Mouse (Mus musculus) urinary bladder, postnatal 36 days (tissue): Measurements from ENCODE around the gene Fzd10.

Source experiments
- DNase-seq, 2 experiments: peaks; one replicate each; pipeline ENCODE4 v3.0.0; 2022; ENCODE audit warnings: low spot score in 2 of 2, mixed read lengths in 1 of 2

Fzd10 gene

GRCm38 (mm10) chr5:128600072-128601021 is at the start of gene Fzd10:
Gene Fzd10, plus strand, starts transcription at chr5:128600844.
- DNase-seq, result peak; percentile 56 to 66

DNA sequence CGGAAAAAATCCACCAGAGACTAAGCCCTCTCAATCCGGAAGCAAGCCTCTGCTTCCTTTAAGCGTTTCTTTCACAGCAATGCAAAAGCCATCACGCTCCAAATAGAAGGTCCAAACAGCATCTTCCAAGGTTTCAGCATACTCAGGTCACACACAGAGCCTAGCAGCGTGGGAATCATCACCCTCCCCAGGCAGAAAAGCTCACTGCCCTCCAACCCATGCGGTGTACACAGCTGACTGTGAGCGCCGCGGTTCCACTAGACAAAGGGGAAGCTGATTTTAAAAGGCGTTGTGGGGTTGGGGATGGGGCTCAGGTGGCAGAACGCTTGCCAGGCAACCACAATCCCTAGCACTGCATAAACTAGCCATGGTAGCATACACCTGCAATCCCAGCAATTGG is 49.2 kb upstream of the Fzd10 start:
- no peak for DNase-seq

- no peak for DNase-seq
Measured at GRCm38 (mm10) chr5:128552136-128552890, 48.3 kb upstream of the Fzd10 start.

DNA sequence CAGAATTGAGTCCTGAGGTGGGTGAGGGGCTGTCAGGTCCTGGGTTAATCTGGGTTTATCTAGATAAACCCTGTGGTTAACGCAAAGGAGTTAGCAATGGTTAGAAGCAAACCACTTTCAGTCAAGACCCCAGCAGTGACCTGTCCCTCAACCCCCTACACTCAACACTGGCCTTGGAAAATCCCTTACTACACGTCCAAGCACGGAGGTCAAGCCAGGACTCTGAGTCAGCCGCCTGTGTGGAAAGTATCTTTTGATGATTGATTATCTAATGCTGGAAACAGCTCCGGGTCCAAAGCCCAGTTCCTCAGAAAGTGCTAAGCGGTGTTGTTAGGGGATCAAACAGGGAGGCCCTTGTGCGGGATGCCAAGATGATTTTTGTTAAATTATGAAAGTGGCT is 42.5 kb upstream of the Fzd10 start:
- DNase-seq, result peak; percentile 26 to 28

GRCm38 (mm10) chr5:128567313-128567712 is 33.3 kb upstream of the Fzd10 start:
- DNase-seq, result no peak

DNA sequence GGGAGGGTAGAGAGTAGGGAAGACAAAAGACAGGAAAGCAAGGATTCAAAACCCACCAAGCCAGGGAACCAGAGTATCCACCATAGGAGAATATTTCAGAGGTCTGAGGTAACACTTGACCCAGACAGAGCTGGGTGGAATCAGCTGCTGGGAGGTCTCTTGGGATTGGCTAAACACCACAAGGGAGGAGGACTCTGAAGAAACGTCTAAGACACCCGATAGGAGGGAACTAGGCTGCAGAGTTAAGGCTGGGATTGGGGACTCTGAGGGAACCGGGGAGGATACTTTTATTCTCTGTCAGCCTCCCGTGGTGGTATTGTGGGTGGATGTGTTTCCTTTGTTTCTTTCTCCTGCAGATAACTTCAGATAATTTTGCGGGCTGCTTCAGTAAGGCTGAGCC is 31.7 kb upstream of the Fzd10 start:
- no peak for DNase-seq

GRCm38 (mm10) chr5:128570091-128570490 is 30.6 kb upstream of the Fzd10 start:
- no peak for DNase-seq

DNA sequence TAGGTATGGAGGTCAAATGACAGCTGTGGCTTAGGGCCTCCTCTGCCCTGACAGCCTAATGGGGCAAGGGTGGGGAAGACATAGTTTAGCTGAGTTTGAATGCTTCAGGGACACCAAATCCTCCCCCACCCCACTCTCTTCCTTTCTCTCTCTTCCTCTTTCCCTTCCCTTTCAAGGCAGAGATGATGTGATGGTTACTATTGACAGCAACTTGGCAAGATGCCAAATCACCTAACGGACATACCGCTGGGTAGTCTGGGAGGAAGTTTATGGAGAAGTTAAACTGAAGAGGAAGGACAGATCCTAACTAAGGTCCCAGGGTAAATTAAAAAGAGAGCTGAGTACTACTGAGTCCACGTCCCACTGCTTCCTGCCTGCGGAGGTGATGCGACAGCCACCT is 29.8 kb upstream of the Fzd10 start:
- DNase-seq, result no peak

GRCm38 (mm10) chr5:128571706-128572105 is 28.9 kb upstream of the Fzd10 start:
- no peak for DNase-seq

GRCm38 (mm10) chr5:128575997-128576579 is 24.6 kb upstream of the Fzd10 start:
- no peak for DNase-seq

DNA sequence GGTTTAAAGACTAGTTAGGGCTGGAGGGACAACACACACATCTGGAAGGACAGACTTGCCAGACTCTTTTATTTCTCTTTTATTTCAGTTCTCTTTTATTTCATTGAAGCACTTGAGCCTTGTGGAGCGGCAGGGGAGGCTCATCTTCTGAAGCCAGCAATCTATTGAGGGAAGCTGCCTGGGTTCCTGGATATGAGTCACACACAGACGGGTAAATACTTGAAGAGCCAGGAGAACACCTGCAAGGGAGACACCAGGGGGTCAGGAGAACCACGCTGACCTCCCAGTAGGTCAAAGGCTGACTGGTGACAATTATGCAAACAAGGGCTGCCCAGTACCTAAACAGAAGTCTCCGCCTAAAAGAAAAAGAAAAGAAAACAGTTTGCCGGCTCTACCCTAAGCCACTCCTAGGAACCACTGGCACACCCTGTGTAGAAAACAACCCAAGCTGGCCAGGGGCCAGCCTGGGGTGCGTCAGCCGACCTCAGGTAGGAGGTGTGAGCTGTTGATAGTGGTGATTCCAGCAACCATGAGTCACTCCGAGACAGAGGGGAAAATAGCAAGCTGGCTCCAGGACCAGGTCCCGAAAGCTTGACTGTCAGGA is 21.5 kb upstream of the Fzd10 start:
- peak; percentile 82 to 86 for DNase-seq

DNA sequence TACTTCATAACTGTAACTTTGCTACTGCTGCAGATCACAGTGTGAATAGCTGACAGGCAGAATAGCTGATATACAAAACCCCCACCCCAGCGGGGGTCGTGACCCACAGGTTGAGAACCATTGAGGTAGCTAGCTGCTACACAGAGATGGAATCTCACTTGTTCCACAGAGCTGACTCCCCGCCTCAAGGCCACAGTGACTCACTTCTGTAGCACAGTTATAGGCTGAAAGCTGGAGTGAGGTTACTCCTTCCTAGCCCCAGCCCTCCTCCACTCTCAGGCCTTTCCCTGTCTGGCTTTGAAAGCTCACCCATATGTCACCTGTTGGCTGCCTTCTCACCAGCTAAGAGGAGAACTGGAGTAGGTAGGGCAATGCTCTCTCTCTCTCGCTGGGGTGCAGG is 19.7 kb upstream of the Fzd10 start:
- no peak for DNase-seq

DNA sequence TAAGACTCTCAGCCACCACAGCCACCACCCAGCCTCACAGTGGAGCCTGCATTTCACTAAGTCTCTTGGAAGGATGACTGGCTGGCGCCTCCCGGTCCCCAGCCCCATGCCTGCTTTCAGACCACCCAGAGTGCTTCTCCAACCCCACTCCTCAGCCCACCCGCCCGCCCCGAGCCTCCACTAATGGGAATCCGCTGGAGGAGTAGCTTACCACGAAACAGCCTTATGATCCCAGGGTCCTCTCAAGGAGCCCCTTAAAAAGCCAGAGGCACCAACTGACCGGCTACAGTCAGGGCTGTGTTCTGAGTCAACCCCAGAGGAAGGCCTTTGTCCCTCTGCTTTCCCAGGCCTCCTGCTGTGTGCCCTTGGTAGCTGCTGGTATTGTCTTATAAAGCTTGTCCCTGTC is 19.1 kb upstream of the Fzd10 start:
- DNase-seq, result no peak

DNA sequence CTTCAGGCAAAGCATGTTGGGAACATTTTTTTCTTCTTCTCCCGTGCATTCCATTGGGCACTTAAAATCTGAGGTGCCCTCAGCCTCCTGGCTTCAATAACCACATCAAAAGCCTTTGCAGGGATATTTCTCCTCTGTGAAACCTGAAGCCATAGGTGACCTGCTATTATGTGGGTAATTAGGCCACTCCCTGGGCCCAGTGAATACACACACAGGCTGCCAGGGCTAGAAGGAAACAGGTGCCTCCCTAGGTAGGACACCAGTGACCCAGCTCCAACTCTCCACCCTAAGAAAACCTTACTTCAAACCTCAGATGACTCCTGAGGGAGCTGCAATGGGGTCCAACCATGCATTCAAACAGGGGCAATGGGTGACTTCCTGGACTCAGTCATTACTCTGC is 11.4 kb upstream of the Fzd10 start:
- DNase-seq, result no peak

DNA sequence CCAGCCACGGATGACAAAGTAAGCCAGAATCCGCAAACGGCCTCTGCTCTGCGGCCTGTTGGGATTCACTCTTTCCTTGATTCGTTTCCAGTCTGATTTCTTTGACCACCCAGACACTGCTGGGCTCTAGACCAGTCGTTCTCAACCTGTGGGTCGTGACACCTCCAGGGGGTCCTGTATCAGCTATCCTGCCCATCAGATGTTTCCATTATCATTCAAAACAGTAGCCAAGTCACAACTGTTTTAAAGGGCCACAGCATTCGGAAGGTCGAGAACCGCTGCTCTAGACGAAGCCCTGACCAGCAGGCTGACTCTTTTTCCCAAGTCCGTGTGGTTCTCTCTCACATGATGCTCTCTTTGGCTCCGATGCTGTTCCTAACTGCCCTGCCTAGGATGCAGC is 7.2 kb upstream of the Fzd10 start:
- no peak for DNase-seq

DNA sequence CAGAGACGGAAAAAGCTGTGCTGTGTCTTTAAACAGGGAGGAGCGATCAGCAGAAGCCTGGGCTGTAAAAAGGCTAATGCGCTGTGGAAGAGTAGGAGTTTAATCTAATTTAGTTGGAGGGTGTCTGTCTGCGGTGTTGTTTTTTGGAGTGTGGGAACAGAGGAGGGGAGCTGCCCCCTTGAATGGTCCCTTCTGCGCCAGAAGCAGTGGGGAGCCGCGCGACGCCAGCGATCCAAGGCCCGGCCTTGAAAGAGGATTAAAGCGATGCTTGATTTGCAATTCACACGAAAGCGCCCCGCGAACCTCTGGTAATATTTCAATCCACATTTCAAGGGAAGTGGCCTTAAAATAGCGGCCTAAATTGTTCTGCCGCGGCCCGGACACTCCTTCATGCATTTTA is 3.8 kb upstream of the Fzd10 start:
- no peak for DNase-seq

GRCm38 (mm10) chr5:128597381-128597780 is 3.3 kb upstream of the Fzd10 start:
- no peak for DNase-seq

DNA sequence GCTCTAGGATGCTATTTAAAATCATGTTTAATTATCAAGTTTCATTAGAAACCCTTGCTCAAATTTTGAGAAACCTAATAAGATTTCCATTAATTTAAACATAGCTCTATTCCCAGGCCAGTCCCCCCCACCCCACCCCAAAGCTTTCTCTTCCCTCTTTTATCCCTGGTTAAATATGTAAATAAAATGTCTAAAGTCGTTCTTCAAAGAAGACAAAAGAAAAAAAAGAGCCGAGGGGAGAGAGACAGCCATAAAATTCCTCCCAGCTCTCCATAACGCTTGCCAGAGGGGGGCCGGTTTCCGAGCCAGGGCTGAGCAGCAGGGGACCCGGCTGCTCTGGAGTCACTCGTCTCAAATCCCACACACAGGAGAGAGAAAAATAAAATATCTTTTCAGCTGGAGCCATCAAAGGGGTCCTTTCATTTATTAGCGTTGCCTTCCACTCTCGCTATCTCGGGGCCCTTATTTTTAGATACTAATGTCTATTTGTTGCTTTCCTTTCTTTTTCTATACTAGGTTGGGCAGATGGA is 2.4 kb upstream of the Fzd10 start:
- no peak for DNase-seq

DNA sequence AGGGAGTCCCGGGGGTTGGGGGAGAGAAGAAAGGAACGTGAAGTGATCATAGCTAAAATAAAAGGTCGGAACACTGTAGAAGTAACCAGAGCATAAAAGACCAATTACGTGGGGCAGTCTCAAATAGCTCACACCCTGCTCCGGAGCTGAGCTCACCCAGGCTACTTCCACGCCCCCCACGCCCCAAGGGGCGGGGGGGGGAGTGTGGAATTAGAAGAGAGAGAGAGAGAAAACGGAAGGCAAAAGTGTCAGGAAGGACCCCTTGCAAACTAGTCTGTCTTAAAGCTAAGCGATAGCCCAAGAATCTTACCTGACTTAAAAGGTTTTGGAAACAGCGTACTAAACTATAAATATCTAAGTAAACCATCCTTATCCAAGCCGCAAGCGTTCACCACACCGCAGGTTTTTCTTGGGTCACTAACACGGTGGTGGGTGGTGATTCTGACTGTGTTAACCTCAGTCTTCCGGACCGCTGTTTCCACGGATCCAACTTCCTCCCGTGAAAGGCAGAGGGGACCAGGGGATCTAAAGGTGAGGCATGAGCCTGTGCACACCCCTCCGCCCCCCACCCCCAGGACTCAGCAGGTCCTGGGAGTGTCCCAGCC is 1.8 kb upstream of the Fzd10 start:
- DNase-seq, result no peak

DNA sequence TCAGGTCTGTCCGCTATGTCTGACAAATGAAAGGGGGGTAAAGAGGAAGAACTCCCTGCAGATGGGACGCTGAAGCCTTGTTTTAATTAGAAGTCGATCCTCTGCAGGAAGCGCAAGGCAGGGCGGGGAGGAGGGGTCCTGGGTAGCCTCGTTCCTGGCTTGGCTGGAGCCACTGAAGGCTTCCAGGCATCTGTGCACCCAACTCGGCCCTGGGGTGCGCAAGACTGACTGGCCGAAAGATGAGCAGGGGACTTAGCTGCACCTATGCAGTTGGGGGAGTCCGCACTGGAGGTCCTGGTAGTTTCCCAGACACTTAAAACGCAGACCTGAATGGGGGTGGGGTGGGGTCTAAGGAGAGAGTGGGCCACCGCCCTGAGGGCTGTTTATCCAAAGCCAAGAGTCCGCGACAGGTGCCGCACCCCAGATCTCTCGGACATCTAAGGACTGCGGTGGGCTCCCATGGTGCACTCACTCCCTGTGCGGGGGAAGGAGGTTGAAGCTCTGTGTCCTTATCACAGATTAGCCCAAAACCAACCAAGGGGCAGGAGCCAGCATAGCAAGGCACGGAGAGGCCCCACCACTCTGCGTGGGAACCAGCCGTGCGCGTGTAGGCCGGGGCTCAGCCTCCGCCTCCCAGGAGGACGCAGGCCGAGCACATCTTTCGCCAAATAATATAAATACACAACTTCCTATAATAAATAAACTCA is 1.1 kb upstream of the Fzd10 start:
- DNase-seq, result no peak
